Mouse (Mus musculus) liver, embryonic 11.5 days (tissue): ENCODE results near the gene Serinc3. TPM values are rescaled to one million over a fixed set of nuclear protein-coding genes. Genes with fewer than 3 reads are reported as not detected.
"Not testable (repeated sequence)": the region's sequence is repeated elsewhere in the genome, so short reads cannot be mapped to it uniquely, and the experiment has no call there.

Experiments used
- ATAC-seq: fragments of 200-750 bp; cut with Nextera tagmentation; replicated peaks from 2 replicates; pipeline ENCODE4 v1.8.0; 2017; ENCODE audit warnings: moderate number of reproducible peaks, mild to moderate bottlenecking, moderate TSS enrichment, moderate library complexity; ENCODE audit not compliant: low FRiP score
- DNase-seq: peaks from one replicate; pipeline ENCODE4 v3.0.0-alpha.2; 2017; ENCODE audit warnings: low spot score
- H3K27ac ChIP-seq: fragments of 300-500 bp; sonication (generic); 2 replicates; pipeline ENCODE4 v1.5.1; 2014; ENCODE audit warnings: mild to moderate bottlenecking, low read depth, low read length, control low read depth
- H3K27me3 ChIP-seq: fragments of 300-500 bp; sonication (generic); replicated peaks from 2 replicates; pipeline ENCODE4 v1.6.1; 2014; ENCODE audit warnings: low read length, mixed read lengths; ENCODE audit not compliant: control insufficient read depth, insufficient read depth
- H3K36me3 ChIP-seq: fragments of 300-500 bp; sonication (generic); 2 replicates; pipeline ENCODE4 v1.6.1; 2014; ENCODE audit warnings: mild to moderate bottlenecking, low read length, moderate library complexity, mixed read lengths; ENCODE audit not compliant: control insufficient read depth, insufficient read depth
- H3K4me1 ChIP-seq: fragments of 300-500 bp; sonication (generic); replicated peaks from 2 replicates; pipeline ENCODE4 v1.6.1; 2014; ENCODE audit warnings: low read length, mixed read lengths; ENCODE audit not compliant: control insufficient read depth, insufficient read depth
- H3K4me2 ChIP-seq: fragments of 300-500 bp; sonication (generic); 2 replicates; pipeline ENCODE4 v1.6.1; 2014; ENCODE audit warnings: mild to moderate bottlenecking, control low read depth, moderate library complexity
- H3K4me3 ChIP-seq: fragments of 300-500 bp; sonication (generic); 2 replicates; pipeline ENCODE4 v1.5.1; 2014; ENCODE audit warnings: low read depth, low read length, control low read depth
- H3K9ac ChIP-seq: fragments of 300-500 bp; sonication (generic); 2 replicates; pipeline ENCODE4 v1.6.1; 2014; ENCODE audit warnings: low read depth, low read length, control low read depth
- H3K9me3 ChIP-seq: fragments of 300-500 bp; sonication (generic); 2 replicates; pipeline ENCODE4 v1.6.1; 2016; ENCODE audit warnings: low read length, inconsistent platforms, mixed read lengths; ENCODE audit not compliant: control insufficient read depth
- WGBS: fragments of 180-500 bp; shearing (Covaris S2); extraction: QIAGEN DNeasy Blood & Tissue Kit; methylation state at CpG from one replicate; pipeline ENCODE4 v1.1.7; 2014; 5-methylcytosine and 5-hydroxymethylcytosine counted together
- polyA plus RNA-seq: library from polyadenylated mRNA; unstranded; fragments of >200 nt; fragmentation: Nextera tagmentation; extraction: Ambion mirVana; gene quantifications from 2 replicates; pipeline ENCODE4 v1.2.1, GENCODE M21; 2014

The Serinc3 gene
- polyA plus RNA-seq, 1 experiment from 2014 or later, result 116 TPM

DNA sequence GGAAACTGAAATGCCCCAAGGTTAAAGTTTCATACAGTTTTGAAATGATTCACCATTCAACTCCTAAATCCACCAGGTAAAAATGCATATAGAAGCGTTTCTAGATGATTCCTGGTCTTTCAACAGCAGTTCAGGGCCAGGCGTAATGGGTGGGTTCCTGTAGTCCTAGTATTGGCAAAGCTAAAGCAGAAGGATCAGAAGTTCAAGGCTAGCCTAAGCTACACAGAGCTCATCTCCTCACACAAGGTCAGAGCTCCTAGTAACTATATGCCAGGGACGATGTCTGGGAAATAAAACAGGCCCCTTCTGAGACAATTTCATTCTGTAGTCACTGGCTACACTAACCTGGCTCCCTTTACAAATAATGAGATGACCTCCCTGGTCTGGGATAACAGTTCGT lies 13.7 kb downstream of the Serinc3 start:
- WGBS, result 93% methylated on average over 4 of the region's 4 CpGs
- Histone ChIP-seq H3K27me3 (no peaks in the 10 kb centered on the region), H3K4me3 (no peak overlapping the region), H3K9ac (no peak overlapping the region), H3K4me1 (no peaks in the 10 kb centered on the region), H3K4me2 (no peak overlapping the region), H3K36me3 (peaks cover 73% of the 10 kb centered on the region), H3K9me3 (no peaks in the 10 kb centered on the region), H3K27ac (no peak overlapping the region)
- ATAC-seq, result no peak
- DNase-seq, result no peak

- H3K4me1 ChIP-seq, H3K27me3 ChIP-seq, H3K4me2 ChIP-seq, ATAC-seq, H3K9ac ChIP-seq, H3K27ac ChIP-seq, H3K4me3 ChIP-seq, H3K9me3 ChIP-seq, DNase-seq: not testable (repeated sequence)
- peaks cover 45% of the 10 kb centered on the region for H3K36me3 ChIP-seq
- WGBS, result 94% methylated on average over 3 of the region's 3 CpGs
Measured at GRCm38 (mm10) chr2:163621401-163621800, 23.5 kb downstream of the Serinc3 start.

GRCm38 (mm10) chr2:163620451-163620850 lies 24.5 kb downstream of the Serinc3 start:
- 75% methylated on average over 8 of the region's 8 CpGs for WGBS
- Histone ChIP-seq H3K36me3 (peaks cover 36% of the 10 kb centered on the region), H3K27me3 (no peaks in the 10 kb centered on the region), H3K9me3 (no peaks in the 10 kb centered on the region), H3K4me2 (no peak overlapping the region), H3K4me3 (no peak overlapping the region), H3K4me1 (no peaks in the 10 kb centered on the region), H3K27ac (no peak overlapping the region), H3K9ac (no peak overlapping the region)
- ATAC-seq (peak; percentile 14; the same call in 1 of the 2 replicates), DNase-seq (no peak)

GRCm38 (mm10) chr2:163617874-163618273 lies 27.1 kb downstream of the Serinc3 start:
- ATAC-seq, result no peak
- Histone ChIP-seq H3K4me2 (no peak overlapping the region), H3K9ac (no peak overlapping the region), H3K4me1 (no peaks in the 10 kb centered on the region), H3K4me3 (no peak overlapping the region), H3K36me3 (peaks cover 42% of the 10 kb centered on the region), H3K9me3 (no peaks in the 10 kb centered on the region), H3K27me3 (no peaks in the 10 kb centered on the region), H3K27ac (no peak overlapping the region)
- DNase-seq, result no peak
- 87% methylated on average over 4 of the region's 4 CpGs for WGBS

GRCm38 (mm10) chr2:163617232-163617863 lies 27.6 kb downstream of the Serinc3 start:
- peaks cover 40% of the 10 kb centered on the region for H3K36me3 ChIP-seq

DNA sequence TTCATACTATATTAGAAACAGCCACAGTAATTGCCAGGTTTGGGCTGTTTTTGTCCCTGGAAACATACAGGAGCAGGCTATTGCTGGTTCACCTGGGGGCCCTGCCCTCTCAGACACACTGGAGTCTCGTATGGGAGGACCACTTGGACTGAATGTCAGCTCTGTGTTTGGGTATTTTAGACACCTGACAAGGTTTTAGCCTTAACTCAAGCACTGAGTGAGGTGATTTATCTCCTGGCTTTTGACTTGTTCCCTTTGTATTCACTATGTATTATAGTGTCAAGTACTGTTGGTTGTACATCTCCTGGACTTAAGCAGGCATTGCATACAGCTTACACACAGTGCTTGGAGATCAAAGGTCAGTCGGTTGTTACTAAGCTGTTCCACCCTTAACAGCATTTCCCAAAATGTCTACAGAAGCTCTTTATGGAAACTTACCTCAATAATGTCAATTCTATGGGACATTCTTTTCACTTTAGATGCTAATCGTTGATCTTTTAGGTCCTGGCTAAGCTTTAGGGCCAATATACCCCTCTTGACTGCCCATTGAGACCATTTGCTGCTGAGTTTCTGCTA lies 28.2 kb downstream of the Serinc3 start:
- peaks cover 39% of the 10 kb centered on the region for H3K36me3 ChIP-seq
- no peak overlapping the region for H3K4me2 ChIP-seq
- H3K9ac ChIP-seq, result no peak overlapping the region
- H3K9me3 ChIP-seq, result no peaks in the 10 kb centered on the region
- no peak overlapping the region for H3K27ac ChIP-seq
- no peak for DNase-seq
- H3K27me3 ChIP-seq, result no peaks in the 10 kb centered on the region
- H3K4me1 ChIP-seq, result no peaks in the 10 kb centered on the region
- no peak overlapping the region for H3K4me3 ChIP-seq
- ATAC-seq, result no peak
- WGBS, result 77% methylated on average over 3 of the region's 3 CpGs

More at GRCm38 (mm10) chr2:163617232-163617863, 27.6 kb downstream of the Serinc3 start:
- Histone ChIP-seq H3K27me3 (no peaks in the 10 kb centered on the region), H3K4me1 (no peaks in the 10 kb centered on the region), H3K27ac (no peak overlapping the region), H3K9ac (no peak overlapping the region), H3K4me2 (no peak overlapping the region), H3K4me3 (no peak overlapping the region), H3K9me3 (no peaks in the 10 kb centered on the region)
- ATAC-seq (no peak), DNase-seq (no peak)
- 77% methylated on average over 3 of the region's 3 CpGs for WGBS

GRCm38 (mm10) chr2:163615906-163616651 lies 28.9 kb downstream of the Serinc3 start:
- WGBS, result 85% methylated on average over 4 of the region's 4 CpGs
- Histone ChIP-seq H3K4me1 (no peaks in the 10 kb centered on the region), H3K27me3 (no peaks in the 10 kb centered on the region), H3K36me3 (peaks cover 37% of the 10 kb centered on the region), H3K27ac (no peak overlapping the region), H3K9ac (no peak overlapping the region), H3K4me3 (no peak overlapping the region), H3K4me2 (no peak overlapping the region), H3K9me3 (no peaks in the 10 kb centered on the region)
- DNase-seq (no peak), ATAC-seq (no peak)

- DNase-seq, result no peak
- no peaks in the 10 kb centered on the region for H3K27me3 ChIP-seq
- no peak overlapping the region for H3K4me2 ChIP-seq
- no peak overlapping the region for H3K9ac ChIP-seq
- H3K36me3 ChIP-seq, result peaks cover 31% of the 10 kb centered on the region
- no peak for ATAC-seq
- H3K27ac ChIP-seq, result no peak overlapping the region
- no peak overlapping the region for H3K4me3 ChIP-seq
- no peaks in the 10 kb centered on the region for H3K4me1 ChIP-seq
- WGBS, result 91% methylated on average over 9 of the region's 9 CpGs
- H3K9me3 ChIP-seq, result no peaks in the 10 kb centered on the region
Measured at GRCm38 (mm10) chr2:163615401-163615800, 29.5 kb downstream of the Serinc3 start.
